Mouse (Mus musculus) kidney, adult 9 months (tissue): ENCODE data around the gene Frk.
"Not testable (repeated sequence)": the region's sequence is repeated elsewhere in the genome, so short reads cannot be mapped to it uniquely, and the experiment has no call there.

Experiments used
- DNase-seq: peaks from one replicate; pipeline ENCODE4 v3.0.0; 2022

Frk gene

DNA sequence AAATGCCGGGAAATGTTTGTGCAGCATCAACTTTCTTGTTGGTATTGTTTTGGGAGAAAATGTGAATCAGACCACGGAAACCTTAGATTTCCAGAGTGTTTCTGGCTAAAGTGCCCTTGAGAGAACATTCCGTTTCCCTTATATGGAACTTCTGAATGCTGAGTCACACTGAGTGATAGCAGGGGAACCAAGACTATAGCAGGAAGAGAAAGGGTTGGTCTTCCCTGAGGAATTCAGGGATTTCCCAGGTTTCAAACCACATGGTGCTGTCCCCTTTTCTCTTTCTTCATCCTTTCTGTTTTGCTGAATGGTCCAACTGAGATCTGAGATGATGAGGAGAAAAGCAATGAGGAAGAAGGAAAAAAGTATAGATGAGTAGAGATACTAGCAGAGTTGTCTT, 135.3 kb downstream of the Frk start:
- no peak for DNase-seq

GRCm38 (mm10) chr10:34620540-34620939, 137.3 kb downstream of the Frk start:
- DNase-seq: not testable (repeated sequence)

- peak; percentile 9 for DNase-seq
Measured at GRCm38 (mm10) chr10:34638245-34638644, 155.0 kb downstream of the Frk start.
